Mouse (Mus musculus): Measurements from ENCODE around the gene Copg1. TPM values are rescaled to one million over a fixed set of nuclear protein-coding genes. Genes with fewer than 3 reads are reported as not detected.

The Copg1 gene
- 100 to 1,000 TPM; 185 to 187 TPM for total RNA-seq (2021)
- long read RNA-seq, full-length matches to known transcripts = 96 of 154 reads
- long read RNA-seq, partial matches to known transcripts = 47 of 154 reads
- long read RNA-seq, other reads (novel, unspliced or antisense) = 11 of 154 reads

DNA sequence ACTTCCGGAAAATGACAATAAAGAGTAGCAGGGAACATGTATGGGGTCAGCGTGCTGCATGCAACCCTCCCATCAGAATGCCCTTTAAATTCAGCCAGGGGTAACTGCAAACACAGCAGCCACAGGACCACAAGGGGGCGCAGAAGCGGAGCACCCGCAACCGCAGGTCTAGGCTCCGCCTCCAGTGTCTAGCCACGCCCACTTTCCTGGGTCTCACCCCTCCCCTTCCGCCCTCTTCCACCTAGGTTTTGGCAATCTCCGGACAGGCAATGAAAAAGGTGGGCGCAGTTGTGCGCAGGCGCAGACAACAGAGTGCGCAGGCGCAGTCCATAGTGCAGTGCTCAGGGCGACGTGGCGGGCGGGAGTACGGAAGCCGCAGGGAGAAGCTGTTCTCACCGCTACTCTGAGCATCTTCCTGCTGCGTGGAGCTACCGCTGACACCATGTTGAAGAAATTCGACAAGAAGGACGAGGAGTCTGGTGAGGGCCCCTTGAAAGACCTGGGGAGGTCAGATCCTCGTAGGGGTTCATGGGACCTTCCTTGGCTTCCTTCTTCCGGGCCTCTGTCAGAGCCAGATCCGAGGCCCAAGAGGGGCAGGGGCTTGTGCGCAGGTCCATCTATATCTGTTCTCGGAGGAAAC lies at the start of gene Copg1:
TSS of gene Copg1 (plus strand) at position 221 of the 640 bp plus-strand sequence.
- peak; percentile 100 for DNase-seq (ENCODE audit: low spot score in 2 of 2)

DNA sequence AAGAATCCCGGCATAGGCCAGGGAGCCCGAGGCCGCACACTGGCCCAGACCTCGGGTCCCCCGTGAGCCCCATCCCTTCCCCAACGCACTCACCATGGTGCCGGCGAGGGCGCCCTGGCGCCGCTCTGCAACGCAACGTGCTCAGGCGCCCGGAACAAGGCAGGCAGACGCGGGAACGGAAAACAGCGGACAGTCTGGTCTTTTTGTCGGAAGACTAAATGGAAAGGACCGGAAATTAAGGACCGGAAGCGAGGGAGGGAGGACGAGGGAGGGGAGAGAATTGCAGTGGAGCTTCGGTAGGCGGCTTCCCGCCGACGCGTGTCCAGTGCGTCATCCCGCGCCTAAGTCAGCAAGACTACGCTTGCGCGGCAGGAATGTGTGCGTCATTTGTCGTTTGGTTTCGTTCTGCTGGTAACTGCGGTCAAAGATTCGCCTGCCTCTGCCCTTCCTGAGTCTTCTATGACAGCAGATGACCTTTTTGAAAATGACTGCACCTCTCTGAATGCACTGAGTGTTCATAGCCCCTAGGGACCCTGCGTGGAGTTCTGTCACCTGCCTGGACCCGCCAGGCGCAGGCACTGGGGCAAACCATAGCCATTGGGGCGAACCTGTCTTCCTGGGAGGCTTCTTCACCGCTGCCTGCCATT lies 48.9 kb upstream of the Copg1 start, which contains the start of gene Isy1:
TSS of gene Isy1 (minus strand) at position 248 of the 647 bp plus-strand sequence.
- DNase-seq (ENCODE audit: low spot score in 2 of 2) = peak; percentile 91 to 93

DNA sequence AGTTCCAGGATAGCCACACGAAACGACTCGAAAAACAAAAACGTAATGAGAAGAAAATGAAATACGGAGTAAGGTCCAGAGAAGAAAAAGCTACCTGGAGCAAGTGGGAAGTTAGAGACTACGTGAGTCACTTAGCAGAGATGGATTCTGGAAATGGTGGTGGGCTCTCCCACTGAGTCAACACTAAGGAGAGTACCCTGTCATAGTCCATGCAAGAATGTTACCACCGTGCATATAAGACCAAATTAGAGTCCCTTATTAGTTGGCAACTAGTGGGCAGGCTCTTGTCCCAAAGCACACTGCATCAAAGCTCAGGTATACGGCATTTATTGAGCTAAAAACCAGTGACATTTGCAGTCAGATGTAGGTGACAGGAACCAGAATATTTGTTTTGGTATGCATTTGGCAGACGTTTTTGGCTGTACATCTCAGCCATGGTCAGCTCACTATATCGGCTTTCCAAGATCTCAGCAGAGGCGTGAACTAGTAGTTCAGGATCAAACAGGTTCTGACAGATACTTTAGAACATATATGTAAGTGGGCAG lies 47.7 kb upstream of the Copg1 start:
- no peak for DNase-seq (ENCODE audit: low spot score in 2 of 2)

DNA sequence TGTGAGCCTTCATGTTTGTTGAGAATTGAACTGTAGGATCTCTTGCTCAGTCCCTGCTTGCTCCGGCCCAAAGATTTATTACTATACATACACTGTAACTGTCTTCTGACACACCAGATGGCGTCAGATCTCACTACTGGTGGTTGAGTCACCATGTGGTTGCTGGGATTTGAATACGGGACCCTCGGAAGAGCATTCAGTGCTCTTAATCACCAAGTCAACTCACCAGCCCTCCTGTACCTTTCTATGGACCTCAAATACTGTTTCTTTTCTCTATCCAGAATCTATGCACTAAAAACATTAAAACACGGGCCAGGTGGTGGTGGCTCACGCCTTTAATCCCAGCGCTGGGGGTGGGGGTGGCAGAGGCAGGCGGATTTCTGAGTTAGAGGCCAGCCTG lies 46.0 kb upstream of the Copg1 start:
- DNase-seq (ENCODE audit: low spot score in 2 of 2) = no peak

DNA sequence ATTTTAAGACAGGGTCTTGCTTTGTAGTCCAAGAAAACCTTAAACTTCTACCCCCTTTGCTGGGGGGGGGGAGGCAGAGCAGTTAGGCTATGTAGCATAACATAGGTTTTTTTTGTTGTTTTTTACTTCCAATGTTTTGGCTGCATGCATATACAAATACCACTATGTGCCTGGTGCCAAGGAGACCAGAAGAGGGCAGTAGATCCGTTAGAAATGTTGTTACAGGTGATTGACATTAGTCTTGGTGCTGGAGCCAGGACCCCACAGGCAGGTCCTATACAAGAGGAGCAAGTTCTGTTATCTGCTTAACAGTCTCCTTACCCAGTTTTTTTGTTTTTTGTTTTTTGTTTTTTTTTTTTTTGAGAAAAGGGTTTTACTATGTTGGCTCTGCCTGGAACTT lies 45.4 kb upstream of the Copg1 start:
- no peak for DNase-seq (ENCODE audit: low spot score in 2 of 2)

DNA sequence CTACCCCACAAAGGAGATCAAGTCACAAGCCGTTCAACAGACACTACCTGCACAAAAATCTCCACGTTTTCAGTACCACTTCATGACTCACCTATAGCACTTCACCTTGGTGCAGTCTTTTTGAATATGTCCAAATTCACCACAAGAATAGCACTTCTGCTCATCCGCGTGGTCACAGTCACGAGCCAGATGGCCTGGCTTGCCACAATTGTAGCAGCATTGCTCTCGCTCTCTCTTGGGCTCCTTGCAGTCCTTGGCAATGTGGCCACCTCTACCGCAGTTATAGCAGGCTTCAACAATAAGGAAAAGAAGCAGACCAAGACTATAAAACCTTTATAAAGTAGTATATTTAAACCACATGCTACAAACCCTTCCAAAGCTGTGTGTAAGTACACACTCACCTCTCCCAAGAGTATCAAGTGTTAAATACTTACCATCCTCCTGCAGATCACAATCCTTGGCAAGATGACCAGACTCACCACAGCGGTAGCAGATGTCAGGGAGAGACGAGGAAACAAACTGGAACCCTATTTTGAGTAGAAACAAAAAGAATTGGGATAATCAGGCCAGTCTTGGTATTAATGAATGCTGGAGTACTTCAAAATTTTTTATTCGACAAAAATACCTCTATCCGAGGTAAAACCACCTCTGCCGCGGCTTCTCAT lies 42.5 kb upstream of the Copg1 start:
- no peak for DNase-seq (ENCODE audit: low spot score in 2 of 2)

DNA sequence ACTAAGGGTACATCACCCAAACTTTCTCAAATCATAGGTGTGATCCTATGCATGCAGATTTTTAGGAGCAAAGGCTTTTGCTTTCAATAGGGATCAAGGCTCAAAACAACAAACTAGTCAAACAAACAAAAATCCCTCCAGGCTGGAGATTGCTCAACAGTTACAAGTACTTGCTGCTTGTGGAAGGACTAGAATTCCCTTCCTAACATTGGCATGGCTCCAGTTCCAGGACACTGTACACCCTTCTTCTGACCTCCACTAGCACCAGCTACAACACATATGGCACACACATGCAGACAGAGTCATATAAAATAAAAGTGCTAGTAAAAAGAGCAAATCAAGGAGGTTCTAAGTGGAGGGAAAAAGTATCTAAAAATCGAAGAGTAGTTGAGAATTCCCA lies 40.8 kb upstream of the Copg1 start:
- no peak for DNase-seq (ENCODE audit: low spot score in 2 of 2)

DNA sequence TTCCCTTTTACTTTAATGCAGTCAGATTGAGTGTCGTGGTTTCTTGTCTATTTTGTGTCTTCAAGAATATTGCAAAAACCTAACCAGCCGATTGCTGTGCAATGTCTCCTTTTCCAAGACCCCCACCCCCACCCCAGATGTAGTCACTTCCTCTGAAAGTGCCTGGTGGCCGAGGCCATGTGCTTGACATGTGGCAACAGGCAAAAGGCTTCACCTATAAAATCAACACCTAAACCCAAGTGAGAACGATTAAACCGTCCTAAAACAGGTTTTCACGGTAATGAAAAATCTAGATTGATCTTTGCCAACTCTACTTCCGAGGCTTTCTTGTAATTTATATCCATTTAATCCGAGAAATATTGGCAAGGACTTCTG lies 37.8 kb upstream of the Copg1 start:
- no peak for DNase-seq (ENCODE audit: low spot score in 2 of 2)

DNA sequence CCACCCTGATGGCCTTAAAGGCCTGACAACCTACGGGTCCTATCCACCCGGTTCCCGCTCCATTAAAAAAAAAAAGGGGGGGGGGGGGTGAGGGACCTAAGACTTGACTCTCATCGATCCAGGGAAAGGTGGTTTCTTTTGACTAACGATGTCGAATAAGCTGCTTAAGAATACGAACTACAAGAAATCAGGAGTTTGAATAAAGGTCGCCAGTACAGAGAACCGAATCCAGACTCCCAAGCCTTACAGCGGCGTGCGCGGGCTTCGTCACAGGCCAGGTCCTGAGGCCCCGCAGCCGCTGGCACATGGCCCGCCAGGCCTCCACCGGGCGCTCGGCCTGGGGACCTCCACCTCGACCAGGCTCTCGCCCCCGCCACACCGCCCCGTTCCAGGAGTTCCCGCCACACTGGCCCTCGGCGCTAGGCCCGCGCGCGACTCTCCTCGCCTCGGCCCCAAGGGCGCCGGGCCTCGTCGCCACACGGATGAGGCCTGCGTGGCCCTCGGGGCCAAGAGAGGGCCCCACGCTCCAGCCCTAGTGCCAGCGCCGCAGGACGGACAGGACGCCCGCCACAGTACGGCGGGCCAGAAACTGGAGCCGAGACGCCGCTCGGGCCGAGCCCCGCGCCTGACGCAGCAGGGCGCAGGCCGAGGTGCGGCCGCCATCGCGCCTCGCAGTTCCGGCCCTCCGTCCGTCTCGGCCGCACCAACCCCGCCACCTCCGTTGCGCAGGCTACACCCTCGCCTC lies 37.3 kb upstream of the Copg1 start:
- peak; percentile 48 to 60 for DNase-seq (ENCODE audit: low spot score in 2 of 2)

DNA sequence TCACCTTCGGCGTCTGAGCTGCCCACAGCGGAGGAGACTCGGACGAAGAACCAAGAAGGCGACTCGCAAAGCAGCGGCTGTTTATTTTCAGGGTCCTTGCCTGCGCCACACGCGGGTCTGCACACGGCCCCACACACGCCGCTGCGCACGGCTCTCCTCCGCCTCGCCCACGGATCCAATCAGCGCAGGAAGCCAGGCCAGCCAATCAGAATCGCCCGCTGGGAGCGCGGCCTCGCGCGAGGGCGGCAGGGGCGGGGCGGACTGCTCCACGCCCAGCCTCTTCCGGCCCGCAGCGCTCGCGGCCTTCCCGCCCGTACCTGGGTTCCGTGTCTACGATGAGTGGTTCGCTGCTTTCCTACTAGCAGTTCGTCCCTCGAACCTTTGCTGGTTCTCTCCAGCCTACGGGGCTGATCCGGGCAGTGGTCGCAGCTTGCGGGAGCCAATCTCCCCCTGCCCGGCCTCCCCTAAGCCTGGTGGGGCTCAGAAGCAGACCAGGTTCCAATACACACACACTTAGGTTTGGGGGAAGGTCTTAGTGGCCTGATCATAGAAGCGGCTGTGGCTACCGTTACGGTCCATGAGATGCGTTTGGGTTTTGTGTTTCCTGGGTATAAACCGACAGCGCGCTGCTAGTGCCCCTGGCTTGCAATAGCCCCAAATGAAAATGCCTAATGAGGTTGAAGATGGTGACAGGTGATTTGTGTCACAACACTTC lies 36.6 kb upstream of the Copg1 start, which contains the start of gene Cnbp:
TSS of gene Cnbp (minus strand) at position 207 of the 715 bp plus-strand sequence.
- DNase-seq (ENCODE audit: low spot score in 2 of 2) = peak; percentile 97 to 98

DNA sequence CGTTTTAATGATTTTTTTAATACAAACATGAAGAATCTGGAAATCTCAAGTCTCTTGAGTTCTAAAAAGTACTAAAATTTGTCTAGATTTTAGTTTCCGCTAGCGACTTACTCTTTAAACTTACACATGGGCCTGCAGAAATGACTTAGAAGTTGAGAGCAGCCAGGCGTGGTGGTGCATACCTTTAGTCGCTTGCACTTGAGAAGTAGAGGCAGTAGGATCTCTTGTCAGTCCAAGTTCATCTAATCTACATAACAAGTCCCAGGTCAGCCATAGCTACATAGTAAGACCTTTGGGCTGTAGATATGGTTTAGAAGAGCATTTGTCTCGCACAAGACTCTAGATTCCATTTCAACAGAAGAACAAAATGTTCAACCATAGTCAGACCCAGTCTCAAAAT lies 35.7 kb upstream of the Copg1 start:
- DNase-seq (ENCODE audit: low spot score in 2 of 2) = no peak

DNA sequence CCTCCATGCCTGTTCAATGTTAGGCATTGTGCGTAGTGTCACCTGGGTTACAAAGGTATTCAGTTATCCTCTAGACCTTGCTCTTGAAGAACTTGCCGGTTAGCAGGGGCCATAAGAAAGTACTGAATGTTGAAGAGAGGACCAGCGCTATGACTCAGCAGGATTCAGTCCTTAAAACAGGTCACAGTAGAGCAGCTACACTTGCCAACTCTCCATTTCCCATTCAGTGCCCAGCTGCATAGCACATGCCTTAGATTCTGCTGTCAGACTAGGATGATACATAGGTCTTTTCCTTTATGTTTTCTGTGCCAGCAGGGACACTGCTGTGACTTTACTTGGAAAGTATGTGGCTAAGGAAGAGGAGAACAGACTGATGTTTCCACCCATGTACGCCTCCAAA lies 34.2 kb upstream of the Copg1 start:
- DNase-seq (ENCODE audit: low spot score in 2 of 2) = no peak

DNA sequence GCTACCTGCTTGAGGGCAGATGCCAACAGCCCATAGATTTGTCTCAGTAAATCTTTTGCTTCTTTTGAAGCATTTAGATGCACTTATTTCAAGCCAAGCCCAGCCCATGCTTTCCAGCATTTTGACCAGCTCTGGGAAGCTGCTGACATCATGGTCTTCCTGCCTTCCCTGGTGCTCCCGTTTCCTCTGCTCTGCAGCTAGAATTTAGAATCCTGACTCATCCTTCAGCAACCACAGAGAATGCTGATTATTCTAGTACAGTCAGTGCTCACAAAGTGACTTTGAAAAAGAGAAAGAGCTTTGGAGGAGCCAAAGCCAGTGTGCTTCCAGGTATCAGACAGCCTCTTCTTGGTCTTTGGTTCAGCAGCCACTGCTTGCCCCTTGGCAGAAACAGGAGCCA lies 30.5 kb upstream of the Copg1 start:
- DNase-seq (ENCODE audit: low spot score in 2 of 2) = no peak

DNA sequence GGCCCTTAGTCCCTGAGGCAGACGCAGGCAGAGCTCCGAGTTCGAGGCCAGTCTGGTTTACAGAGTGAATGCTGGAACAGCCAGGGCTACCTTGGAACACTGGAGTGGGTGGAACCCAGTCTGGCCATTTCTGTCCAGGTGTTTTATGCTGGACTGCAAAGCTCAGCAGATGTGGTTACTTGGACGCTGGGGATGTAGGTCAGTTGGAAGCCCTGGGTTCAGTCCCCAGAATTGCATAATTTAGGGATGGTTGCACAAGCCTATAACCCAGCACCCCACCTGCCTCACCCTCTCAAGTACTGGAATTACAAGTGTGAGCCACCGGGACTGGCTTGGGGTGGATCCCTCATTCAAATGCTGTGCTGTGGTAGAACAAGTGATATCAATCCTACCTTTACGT lies 21.4 kb upstream of the Copg1 start:
- no peak for DNase-seq (ENCODE audit: low spot score in 2 of 2)

DNA sequence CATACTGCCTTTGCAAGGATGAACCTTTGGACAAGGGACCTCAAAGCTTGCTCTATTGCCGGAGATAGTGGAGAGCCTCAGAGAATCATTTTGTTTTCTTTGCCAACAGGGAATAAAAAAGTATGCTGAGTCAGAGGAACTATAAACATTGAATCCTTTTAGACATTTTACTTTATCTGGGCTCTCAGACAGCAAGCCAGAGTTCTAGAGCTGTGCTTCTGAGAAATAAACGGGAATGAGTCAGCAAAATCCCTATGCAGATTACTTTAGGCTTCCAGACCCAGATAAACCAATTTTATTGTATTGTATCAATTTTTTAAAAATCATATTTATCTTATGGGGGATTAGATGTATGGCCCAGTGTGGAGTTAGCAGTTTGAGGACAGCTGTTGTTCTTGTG lies 20.4 kb upstream of the Copg1 start:
- no peak for DNase-seq (ENCODE audit: low spot score in 2 of 2)

DNA sequence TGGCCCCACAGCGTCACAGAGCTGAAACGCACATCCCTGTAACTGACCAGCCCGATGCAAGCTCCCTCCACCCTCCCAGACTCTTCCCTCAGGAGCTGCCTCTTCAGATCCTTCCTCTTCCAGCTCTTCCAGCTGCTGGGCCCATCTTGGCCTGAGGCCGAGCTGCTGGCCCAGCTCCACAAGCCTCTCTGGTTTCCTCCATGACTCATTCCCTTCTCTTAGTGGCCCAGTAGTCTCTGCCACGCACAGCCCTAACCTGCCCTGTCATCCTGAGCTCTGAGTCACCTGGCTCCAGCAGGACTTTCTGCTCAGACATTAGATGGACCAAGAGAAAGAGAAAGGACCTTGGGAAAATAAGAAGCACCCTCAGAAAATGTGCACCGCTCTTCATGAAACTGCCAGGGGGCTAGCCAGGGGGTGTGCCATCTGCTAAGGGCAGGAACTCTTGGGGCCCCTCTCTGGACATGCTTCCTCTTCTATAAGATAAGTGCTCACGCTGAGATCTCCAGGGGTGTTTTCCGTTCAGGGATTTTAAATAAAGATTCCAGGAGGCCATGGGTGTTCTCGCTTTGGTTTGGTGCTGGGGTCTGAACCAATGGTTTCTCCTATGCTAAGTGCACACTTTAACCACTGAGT lies 18.6 kb upstream of the Copg1 start:
- peak; percentile 13 to 37 for DNase-seq (ENCODE audit: low spot score in 2 of 2)

DNA sequence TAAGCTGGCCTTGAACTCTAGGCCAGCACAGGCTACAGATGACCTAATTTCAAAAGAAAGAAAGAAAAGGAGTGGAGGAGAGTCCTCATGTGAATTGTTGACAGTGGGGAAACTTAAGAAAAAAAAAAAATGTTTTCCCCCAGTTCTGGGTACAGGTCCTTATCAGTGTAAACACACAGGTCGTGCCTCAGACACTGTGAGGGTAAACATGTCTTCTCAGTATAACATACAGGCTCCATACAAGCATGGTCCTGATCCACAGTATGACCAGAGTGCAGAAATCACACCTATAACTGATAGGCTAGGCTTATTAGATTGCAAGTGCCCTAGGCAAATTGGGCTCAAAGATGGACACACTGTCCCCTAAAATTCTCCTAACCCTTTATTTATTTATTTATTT lies 17.2 kb upstream of the Copg1 start:
- DNase-seq (ENCODE audit: low spot score in 2 of 2) = no peak

DNA sequence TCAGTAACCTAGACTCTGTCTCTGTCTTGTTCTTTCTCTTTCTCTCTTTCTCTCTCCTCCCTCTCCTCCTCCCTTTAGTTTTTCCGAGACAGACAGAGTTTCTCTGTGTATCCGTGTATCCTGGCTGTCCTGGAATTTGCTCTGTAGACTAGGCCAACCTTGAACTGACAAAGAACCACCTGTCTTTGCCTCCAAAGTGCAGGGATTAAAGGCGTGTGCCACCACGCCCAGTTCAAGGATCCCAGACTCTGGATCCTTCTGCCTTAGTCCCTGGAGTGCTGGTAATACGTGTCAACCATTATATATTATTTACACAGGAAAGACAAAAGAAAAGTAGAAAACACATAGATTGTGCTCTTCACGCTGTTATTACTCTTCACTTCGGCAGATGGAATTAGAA lies 16.4 kb upstream of the Copg1 start:
- DNase-seq (ENCODE audit: low spot score in 2 of 2) = no peak

DNA sequence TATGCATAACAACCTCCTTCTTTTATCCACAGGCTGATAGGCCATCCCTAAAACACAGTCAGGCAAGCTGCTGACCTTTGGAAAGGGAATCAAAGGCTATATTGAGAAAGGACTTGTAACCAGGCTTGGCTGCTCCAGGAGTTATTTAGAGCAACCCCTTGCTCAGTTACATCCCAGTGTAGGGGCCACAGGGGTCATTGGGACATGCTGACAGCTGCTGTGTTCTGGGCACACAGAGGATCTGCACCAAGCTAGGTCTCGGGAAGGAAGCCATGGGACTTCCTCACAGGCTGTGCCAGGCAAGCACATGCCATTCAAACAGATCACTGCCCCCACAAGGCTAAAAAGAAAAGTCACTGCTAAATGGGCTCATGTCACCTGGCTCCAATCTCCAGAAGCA lies 14.5 kb upstream of the Copg1 start:
- DNase-seq (ENCODE audit: low spot score in 2 of 2) = no peak

DNA sequence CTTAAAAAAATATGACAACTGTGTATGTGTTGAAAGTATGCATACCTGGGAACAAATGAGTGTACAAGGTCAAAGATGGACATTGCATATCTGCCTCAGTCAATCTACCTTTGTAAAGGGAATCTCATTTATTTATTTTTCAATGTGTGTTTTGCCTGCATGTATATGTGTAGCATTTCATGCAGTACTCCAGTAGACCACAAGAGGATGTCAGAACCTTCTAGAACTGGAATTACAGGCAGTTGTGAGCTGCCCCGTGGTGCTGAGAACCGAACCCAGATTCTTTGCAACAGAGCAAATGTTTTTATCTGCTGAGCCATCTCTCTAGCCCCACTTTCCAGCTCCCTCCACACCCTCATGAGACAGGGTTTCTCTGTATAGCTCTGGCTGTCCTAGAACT lies 13.7 kb upstream of the Copg1 start:
- no peak for DNase-seq (ENCODE audit: low spot score in 2 of 2)
